Mouse (Mus musculus) left cerebral cortex, postnatal 4 days (tissue): ENCODE data around the gene Slc39a1. TPM values are rescaled to one million over a fixed set of nuclear protein-coding genes. Genes with fewer than 3 reads are reported as not detected.
A peak's percentile ranks its signal among the peaks of the same experiment; 100 is the strongest.
"Not testable (repeated sequence)": the region's sequence is repeated elsewhere in the genome, so short reads cannot be mapped to it uniquely, and the experiment has no call there.

Experiments
- DNase-seq: peaks from one replicate; pipeline ENCODE4 v3.0.0-alpha.2; 2022
- intact Hi-C: fragments of 180-260 bp; cut with DNase I; formaldehyde crosslinking; loops from one replicate; pipeline ENCODE4 v1.15.1; 2025
- total RNA-seq, 2 experiments: library from RNA; stranded (reverse); gene quantifications; 2 replicates each; pipeline ENCODE4 v1.2.3; 2021

Gene Slc39a1
- total RNA-seq, 2 experiments from 2014 or later: 41.2 TPM

DNA sequence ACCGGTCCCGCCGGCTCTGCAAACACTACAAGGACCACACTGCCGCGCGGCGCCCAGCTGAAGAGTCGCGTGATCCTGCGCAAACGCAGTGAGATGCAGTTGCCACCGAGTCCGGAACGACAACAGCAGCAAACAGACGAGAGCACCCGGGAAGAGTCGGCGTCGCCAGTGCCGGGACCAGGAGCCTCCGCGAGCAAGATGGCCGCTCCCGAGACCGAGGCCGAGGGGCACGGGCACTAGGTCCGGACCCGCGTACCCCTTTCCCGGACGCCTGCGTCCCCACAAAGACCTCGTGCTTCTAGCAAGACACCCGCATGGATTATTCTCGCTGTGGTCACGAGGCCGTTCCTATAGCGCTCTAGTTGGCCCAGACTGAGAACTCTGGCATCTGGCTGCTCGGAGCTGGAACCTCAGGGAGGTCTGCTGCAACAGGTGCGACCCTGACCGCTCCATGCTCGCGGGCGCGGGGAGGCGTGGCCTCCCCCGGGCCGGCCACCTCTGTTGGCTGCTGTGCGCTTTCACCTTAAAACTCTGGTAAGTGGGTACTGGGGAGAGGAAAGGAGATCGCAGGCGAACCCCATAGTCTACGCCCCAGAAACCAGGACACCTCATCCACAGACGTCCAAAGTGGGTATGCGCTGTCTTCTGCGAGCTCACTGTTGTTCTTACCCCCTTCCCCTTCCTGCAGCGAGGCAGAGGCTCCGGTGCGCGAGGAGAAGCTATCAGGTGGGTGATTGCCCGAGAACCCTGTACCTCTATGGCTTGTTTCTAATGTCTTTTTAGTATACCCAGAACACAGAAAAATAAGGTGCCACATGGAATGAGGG lies 16.3 kb upstream of the Slc39a1 start, which contains the start of gene Jtb:
Gene Jtb (plus strand): TSS at position 91 of the 827 bp plus-strand sequence.
- DNase-seq: peak; percentile 93
- intact Hi-C loops: no loop called here

DNA sequence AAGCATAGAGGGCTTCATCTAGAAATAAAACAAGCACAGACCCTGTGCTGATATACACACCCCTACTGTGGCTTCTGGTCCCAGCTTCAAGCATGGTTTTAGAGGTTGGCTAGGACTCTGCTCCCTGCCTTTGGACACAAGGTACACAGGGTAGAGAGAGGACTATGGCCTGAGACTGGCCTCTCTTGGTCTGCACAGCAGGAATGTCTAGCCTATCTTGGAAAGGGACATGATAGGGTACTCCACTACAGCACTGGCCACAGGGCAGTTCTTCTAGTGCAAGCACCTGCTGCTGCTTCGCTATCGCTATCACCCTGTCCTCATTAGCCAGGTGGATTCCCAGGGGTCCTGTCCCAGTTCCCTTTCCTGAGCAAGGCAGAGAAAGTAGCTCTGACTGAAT lies 6.7 kb upstream of the Slc39a1 start:
- no peak for DNase-seq
- intact Hi-C loops: no loop called here

DNA sequence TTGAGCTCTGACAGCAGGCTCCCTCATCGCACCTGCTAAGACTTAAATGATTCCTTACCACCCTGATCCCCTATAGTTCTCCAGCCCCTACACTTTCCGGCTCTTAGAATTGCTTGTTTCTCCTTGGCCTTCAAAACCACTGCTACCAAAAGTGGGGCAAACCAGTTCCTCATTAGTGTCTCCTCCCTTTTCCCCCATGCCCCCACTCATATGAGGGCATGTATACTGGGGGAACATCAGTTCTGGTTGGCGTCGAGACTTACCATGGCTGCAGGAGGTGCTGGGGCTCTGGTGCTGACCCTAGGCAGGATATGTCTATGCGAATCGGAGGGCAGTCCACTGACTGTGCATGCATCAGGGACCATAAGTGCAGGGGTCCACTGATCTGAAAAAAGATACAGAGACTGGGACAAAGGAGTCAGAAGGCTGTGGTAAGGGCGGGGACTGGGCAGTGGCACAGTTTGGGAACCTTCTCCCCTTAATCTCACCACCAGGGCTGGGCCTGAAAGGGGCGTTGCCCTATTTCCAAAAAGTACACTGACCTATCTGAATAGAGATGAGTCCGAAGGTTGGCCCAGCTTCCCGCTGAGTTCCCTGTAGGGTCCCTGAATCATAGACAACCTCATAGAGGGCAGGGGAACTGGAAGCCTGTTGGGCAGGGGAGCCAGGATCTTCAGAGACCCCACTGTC lies 6.2 kb upstream of the Slc39a1 start:
- intact Hi-C loops: no loop called here
- no peak for DNase-seq

DNA sequence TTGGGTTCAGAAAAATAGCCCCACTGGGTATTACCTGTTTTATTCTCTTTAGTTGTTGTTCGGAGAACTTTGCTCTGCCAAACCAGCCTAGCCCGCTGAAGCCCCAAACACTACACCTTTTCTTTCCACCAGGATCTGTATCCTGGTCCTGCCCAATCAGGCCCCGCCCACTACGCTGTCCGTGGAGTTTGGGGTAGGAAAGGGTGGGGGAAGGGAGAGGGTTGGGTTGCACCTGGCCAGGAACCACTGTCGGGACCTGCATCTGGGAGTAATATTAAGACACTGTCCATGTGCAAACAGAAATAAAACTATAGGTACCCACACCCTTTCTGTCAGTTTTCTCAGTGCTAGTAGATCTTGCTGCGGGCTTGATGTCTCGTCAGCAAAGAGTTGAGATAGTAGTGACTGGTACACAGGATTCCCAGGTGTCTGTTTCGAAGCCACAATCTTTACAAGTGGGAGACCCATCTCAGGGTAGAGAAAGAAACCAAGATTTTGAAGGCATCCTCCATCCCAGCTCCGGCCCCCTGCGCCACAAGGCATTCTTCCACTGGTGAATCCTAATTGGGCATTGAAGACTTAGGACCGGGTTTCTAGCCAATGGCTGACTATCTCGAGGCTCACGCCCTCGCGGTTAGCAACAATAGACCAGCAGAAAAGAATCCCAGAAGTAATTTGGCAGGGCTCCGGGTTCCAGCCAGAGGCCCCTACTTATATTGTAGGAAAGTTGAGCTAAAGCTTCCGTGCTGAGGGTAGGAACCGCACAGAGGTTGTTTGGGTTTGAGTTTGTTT lies 4.8 kb upstream of the Slc39a1 start, which contains the start of gene Creb3l4:
Gene Creb3l4 (minus strand): TSS at position 529 of the 792 bp plus-strand sequence.
- peak; percentile 31 for DNase-seq
- intact Hi-C loops: no loop called here

DNA sequence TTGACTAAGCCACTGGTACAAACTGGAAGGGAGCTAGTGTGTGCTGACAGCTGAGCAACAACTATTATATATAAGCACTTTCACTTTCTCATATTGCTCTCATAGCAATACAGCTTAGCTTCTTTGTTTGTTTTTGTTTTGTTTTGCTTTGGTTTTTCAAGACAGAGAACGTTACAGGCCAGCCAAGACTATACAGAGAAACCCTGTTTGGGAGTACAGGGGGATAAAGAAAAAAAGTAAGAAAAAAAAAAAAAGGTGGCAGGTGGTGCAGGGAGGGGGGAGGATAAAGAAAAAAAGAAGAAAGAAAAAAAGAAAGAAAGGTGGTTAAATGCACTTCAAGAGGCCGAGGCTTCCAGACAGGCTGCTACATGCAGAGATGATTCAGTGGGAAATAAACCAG lies 2.6 kb upstream of the Slc39a1 start:
- DNase-seq: no peak
- intact Hi-C loops: no loop called here

DNA sequence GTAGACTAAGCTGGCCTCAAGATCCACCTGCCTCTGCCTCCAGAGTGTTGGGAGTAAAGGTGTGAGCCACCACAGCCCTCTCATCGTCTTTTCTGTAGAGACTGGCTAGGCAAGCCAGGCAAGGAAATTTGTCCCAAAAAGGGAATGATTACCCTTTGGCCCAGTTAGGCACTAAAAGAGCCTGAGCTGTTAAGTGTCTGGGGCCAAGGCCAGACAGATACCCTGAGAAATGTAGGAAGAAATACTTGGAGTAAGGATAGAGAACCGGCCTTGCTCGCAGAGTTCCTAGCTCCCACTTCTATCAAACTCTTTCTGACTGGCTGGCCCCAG lies 377 bp upstream of the Slc39a1 start:
- intact Hi-C loops: no loop called here

DNA sequence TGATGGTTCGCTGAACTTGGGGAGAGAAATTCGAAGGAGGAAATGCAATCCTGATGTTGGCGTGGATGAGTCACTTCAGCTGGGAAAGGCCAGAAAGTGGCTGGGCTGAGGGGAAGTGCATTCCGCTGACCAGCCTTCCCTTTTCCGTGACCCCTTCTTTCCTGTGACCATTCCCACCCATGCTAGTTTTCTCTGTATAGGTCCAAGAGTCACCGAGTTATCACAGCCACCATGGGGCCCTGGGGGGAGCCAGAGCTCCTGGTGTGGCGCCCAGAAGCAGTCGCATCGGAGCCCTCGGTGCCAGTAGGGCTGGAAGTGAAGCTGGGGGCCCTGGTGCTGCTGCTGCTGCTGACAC lies 751 bp downstream of the Slc39a1 start:
- no peak for DNase-seq
- intact Hi-C loops: no loop called here

More for the DNA sequence above, 377 bp upstream of the Slc39a1 start:
- DNase-seq: no peak

DNA sequence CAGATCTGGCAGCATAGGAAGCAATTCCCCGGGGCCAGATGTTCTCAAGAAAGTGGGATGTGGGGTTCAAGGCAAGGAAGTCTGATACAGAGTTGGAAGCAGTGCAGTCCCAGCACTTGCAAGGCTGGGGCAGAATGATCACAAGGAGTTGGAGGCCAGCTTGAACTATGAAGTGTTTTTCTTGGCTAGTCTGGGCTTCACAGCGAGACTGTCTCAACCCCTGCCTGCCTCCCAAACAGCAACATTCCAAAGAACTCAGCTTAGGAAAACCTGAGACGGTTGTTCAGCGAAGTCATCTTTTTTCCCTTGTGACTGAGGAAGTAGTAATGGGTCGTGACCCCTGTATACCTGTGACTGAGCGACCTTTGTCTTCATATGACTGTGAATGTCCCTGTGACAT lies 2.8 kb downstream of the Slc39a1 start:
- intact Hi-C loops: no loop called here

DNA sequence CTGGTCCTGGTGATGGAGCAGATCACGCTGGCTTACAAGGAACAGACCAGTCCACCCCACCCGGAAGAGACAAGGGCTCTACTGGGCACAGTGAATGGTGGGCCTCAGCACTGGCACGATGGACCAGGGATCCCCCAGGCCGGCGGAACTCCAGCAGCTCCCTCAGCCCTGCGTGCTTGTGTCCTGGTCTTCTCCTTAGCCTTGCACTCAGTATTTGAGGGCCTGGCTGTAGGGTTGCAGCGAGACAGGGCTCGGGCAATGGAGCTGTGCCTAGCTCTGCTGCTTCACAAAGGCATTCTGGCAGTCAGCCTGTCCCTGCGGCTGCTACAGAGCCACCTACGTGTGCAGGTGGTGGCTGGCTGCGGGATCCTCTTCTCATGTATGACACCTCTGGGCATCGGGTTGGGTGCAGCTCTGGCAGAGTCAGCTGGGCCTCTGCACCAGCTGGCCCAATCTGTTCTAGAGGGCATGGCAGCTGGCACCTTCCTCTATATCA lies 3.8 kb downstream of the Slc39a1 start:
- intact Hi-C loops, DNase-seq: not testable (repeated sequence)

More for the DNA sequence above, 2.8 kb downstream of the Slc39a1 start:
- DNase-seq: no peak

DNA sequence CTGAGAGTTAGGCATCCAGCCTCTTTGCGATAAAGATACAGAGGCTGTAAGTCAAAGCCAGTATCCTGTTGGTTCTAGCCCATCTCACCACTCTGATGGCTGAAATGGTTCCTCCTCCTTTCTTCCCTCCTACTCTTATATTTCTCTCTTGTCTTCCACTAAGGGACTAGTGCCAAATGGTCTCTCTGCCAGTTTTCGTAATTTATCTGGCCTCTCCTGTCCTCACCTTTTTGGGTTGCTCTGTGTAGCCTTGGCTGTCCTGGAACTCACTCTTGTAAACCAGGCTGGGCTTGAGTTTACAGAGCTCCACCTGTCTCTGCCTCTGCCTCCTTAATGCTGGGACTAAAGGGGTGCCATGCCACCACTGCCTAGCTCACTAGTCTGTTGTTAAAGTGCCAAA lies 4.7 kb downstream of the Slc39a1 start:
- DNase-seq, intact Hi-C loops: not testable (repeated sequence)

DNA sequence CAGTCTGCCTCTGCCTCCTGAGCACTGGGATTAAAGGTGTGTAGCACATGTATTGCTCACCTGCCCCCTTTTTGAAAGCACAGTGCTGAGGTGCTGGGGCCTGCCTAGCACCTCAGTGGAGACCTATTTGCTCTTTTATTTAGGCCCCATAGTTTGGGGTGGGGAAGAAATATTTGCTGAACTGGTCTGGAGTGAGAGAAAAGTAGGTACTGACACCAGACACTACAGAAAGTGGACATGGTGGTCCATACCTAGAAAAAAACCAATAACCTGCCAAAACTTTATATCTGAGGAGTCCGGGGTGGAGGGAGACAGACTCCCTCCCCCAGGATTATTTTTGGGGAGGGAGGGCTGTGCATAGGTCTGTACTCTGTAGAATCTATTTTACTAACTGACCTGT lies 5.2 kb downstream of the Slc39a1 start:
- intact Hi-C loops, DNase-seq: not testable (repeated sequence)

DNA sequence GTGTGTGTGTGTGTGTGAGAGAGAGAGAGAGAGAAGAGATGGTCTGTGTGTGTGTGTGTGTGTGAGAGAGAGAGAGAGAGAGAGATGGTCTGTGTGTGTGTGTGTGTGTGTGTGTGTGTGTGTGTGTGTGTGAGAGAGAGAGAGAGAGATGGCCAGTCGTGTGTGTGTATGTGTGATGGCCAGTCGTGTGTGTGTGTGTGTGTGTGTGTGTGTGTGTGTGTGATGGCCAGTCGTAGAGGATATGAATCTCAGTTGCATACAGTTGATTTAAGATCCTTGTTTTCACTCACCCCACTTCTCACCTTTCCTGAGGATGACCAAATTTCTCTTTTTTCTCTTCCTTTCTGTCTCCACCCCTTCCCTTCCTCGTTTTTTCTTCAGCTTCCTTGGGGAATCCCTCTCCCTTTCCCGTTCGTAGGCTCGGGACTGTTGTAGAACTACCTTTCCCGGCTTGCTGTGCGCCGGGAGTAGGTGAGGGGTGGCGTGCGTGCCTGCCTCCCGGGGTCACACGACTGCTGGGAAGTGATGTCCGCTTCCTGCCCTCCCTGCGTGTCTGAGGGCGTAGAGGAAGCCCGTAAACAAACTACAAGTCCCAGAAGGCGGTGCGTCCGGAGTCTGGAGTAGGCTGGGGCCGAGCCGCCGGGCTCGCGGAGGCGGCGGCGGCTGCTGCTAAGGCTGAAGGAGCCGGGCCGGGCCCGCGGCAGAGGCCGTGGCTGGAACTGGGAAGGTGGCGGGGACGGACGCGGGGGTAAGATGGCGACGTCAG lies 5.9 kb downstream of the Slc39a1 start, which contains the start of gene Crtc2:
Gene Crtc2 (plus strand): TSS at position 511 of the 766 bp plus-strand sequence.
- intact Hi-C loops: no loop called here

DNA sequence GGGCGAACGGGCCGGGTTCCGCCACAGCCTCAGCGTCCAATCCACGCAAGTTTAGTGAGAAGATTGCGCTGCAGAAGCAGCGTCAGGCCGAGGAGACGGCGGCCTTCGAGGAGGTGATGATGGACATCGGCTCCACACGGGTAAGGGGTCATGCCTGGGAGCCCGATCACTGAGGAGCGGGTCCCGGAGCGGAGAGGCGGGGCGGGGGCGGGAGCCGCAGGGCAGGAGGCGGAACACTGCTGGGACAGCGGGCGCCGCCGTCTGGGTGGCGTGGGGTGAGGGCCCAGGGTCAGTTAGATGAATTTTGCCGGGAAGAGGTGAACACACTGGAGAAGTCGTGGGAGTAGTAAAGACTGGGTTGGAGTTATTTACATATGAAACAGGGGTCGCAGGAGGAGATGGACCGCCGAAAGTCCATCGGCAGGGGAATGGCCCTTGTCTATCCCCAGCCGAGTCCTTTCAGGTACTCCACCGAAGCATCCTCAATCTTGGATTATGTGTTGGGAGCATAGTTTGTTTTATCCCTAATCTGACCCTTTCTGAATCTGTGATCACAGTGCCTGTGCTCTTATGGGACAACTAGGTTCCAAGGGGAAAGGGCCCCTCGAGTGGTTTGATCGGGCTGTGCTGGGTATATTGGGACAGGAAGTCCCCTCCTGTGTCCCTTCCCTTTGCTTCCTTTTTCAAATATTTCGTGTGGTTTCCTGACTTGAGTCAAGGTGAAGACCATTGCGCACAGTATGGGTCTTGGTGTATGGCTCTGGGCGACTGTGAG lies 6.6 kb downstream of the Slc39a1 start:
- DNase-seq: no peak
- intact Hi-C loops: no loop called here

More for the DNA sequence above, 5.9 kb downstream of the Slc39a1 start, which contains the start of gene Crtc2:
- peak; percentile 97 for DNase-seq

DNA sequence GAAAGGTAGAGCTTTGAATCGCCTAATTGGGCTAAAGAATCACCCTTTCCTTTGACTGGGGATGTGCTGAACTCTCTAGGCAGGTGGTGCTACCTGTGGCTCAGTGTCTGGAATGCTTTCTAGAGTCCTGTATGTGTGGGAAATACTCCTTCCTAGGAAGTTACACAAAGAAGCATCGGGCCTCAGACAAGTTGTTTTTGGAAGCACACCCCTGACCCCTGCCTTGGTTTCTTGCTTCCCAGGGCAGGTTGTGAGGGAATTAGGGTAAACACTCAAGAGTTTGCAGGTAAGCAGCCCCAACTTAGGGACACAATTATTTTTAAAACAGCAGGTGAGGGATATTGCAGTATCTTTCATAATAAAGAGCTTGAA lies 7.2 kb downstream of the Slc39a1 start:
- intact Hi-C loops: no loop called here

DNA sequence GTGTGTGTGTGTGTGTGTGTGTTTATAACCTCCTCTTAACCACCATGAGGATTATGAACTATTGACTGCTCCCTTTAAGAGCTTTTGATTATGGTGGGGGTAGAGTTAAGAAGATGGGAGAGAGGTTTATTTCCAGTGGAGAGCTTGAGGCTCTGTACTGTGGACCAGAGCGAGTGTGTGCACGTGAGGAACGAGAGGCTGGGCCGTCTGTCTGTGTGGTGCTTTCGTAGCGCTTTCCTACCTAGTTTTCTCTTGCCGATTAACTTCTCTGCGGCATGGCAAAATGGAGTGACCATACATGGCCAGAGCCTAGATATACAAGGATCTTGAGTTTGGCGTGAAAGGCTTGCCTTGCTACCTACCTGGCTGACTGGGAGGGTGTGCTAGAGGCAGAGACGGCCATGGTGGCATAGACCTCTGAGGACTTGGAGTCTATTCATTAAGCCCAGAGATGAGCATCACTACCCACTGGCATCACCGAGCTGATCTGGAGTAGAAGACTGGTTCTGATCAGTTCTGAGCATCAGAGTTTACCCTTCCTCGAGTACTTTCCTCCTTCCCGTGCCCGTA lies 7.9 kb downstream of the Slc39a1 start:
- intact Hi-C loops: no loop called here
- no peak for DNase-seq

More for the DNA sequence above, 7.2 kb downstream of the Slc39a1 start:
- no peak for DNase-seq

DNA sequence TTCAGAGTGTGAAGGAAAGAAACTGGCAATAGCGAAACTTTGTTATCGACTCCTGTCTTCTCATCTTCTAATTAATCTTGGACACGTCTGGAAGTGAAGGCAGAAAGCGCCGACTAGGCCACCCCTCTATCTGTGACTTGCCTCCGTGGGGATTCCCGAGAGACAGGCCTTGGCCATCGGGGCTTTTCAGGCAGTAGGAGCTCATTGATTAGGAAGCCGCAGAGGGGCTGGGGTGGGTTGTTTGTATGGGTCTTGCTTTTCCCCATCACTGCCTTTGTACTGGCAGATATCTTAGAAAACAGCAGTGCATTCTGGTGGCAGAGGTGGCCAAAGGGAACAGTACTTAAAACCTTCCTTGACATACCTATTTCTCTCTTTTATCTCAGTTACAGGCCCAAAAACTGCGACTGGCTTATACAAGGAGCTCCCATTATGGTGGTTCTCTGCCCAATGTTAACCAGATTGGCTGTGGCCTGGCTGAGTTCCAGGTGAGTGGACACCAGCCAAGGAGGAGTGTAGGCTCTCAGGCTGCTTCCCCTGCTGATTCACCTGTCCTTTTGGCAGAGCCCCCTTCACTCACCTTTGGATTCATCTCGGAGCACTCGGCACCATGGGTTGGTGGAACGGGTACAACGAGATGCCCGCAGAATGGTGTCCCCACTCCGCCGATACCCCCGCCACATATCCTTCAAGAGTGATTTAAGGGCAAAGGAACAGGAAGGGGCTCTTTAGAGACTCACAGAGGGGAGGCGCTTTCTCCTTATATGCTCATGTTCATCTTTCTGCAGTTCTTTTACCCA lies 9.0 kb downstream of the Slc39a1 start:
- intact Hi-C loops: no loop called here

DNA sequence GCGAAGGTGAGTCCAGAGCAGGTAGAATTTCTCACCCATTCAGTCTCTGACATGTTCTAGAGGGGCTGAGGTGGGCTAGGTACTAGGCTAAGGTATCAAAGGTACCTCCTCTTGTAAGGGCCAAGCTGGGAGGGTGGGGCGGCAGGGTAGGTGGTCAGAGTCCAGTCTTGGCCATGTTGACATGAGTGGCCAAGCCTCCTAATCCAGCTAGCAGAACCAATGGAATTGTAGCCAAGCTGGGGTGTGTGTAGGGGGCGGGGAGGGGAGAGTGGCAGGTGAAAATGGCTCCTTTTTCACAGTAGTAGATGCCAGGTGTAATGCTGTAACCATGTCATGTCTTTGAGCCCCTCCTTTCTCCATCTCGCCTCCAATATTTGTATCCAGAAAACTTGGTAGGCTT lies 10.5 kb downstream of the Slc39a1 start:
- intact Hi-C loops: no loop called here
- DNase-seq: no peak

More for the DNA sequence above, 9.0 kb downstream of the Slc39a1 start:
- DNase-seq: peak; percentile 80

DNA sequence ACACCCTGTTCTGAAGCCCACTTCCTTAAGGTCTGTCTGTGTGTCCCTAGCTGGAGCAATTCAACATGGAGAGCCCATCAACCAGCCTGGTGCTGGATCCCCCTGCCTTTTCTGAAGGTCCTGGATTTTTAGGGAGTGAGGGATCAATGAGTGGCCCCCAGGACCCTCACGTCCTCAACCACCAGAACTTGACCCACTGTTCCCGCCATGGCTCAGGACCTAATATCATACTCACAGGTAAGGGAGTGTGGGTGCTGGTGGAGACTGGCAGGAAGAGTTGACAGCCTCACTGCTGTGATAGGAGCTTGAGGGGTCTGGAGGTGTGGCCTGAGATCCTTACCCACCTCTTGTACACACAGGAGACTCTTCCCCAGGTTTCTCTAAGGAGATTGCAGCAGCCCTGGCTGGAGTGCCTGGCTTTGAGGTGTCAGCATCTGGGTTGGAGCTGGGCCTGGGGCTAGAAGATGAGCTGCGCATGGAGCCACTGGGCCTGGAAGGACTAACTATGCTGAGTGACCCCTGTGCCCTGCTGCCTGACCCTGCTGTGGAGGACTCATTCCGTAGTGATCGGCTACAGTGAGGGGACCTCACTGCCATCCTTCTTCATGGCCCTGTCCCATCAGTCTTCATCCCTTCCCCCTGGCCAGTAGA lies 15.3 kb downstream of the Slc39a1 start:
- DNase-seq: no peak
- intact Hi-C loops: no loop called here
